Mouse (Mus musculus) macrophage (primary cell): Measurements from ENCODE around the gene Casq2. TPM values are rescaled to one million over a fixed set of nuclear protein-coding genes. Genes with fewer than 3 reads are reported as not detected.

Experiments used
- H3K27ac ChIP-seq: fragments of 350-480 bp; formaldehyde crosslinking; 2 replicates; pipeline ENCODE4 v1.9.0; 2021
- H3K36me3 ChIP-seq: fragments of 350-480 bp; formaldehyde crosslinking; 2 replicates; pipeline ENCODE4 v1.9.0; 2021; ENCODE audit errors: inconsistent target
- H3K4me3 ChIP-seq: fragments of 350-480 bp; formaldehyde crosslinking; 2 replicates; pipeline ENCODE4 v1.9.0; 2021; ENCODE audit errors: inconsistent target
- H3K79me2 ChIP-seq: fragments of 350-480 bp; formaldehyde crosslinking; 2 replicates; pipeline ENCODE4 v1.9.0; 2021; ENCODE audit errors: inconsistent target
- WGBS: methylation state at CpG from one replicate; pipeline ENCODE4 v1.1.7; 2026; ENCODE audit warnings: inconsistent platforms; ENCODE audit not compliant: missing documents; 5-methylcytosine and 5-hydroxymethylcytosine counted together
- polyA plus RNA-seq: library from polyadenylated mRNA; stranded (reverse); fragments of 250-400 nt; gene quantifications from 3 replicates; pipeline ENCODE4 v1.2.4, GENCODE M21; 2018; ENCODE audit warnings: inconsistent platforms

Casq2 gene
- polyA plus RNA-seq, 1 experiment from 2014 or later, result not detected

DNA sequence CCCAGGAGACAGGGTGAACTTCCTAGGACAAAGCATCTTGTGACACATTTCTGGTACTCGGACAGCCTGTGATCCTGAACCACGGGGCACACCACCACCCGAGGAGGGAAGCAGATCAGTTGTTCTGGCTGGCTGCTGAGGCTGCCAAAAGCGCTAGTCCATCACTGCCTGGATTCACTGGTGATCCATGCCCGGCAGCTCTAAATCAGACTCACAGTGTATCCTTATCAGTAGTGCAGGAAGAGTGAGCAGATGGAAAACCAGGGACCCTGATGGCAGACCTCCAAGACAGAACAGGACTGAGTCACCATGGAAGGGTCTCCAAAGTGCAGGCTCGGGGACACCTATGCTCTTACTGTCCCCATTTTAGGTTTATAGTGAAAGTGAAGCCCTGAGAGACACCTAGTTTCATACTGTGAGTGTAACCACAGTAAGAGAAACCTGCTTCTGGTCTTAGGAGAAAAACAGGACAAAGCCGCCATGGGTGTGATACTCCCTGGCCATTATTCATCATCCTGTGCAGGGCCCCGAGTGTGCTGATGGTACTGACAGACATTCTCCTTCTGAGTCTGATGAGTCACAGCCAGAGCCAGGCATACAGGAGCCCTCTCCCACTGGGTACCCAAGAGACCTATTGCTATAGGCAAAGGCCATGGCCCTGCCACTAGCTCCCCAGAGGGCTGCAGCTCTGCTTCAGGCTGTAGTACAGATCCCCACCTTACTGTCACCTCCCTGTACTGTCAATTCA lies 88.1 kb downstream of the Casq2 start:
- Histone ChIP-seq H3K36me3 (no peaks in the 10 kb centered on the region), H3K4me3 (no peak overlapping the region), H3K27ac (no peak overlapping the region), H3K79me2 (no peaks in the 10 kb centered on the region)
- 86% methylated on average over 8 of the region's 8 CpGs for WGBS

DNA sequence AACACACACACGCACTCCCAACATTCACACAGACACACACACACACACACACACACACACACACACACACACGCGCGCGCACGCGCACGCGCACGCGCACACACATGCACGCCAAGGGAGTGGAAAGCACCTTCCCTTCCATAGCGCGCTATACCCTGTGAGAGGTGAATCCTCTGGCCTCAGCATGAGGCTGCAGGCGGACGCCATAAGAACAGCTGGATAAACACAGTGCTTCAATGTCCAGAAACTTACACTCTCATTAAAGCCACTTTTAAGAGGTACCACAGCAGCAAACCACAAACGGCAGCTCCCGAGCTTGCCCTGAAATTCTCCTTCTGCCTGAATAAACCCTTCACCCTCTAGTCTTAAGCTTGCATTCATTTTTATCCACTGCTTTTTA lies 89.5 kb downstream of the Casq2 start:
- H3K36me3 ChIP-seq, result no peaks in the 10 kb centered on the region
- 94% methylated on average over 12 of the region's 18 CpGs for WGBS
- no peak overlapping the region for H3K4me3 ChIP-seq
- no peak overlapping the region for H3K27ac ChIP-seq
- no peaks in the 10 kb centered on the region for H3K79me2 ChIP-seq

DNA sequence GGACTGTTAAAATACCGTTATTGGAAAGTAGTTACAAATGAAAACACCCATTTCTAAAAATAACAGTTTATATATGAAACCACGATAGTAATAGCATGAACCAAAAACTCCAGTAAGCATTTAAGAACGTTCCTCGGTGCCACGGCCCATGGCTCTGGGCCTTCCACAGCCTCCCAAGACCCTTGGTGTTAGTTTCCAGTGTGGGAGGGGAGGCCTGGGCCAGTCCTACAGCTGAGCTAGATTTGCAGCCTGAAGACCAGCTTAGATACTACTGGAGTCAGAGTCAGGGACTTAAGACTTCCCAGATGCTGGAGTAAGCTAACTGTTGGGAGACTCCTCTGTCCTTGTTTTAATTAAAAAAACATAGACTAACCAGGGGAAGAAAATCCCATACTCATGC lies 89.9 kb downstream of the Casq2 start:
- WGBS, result 98% methylated on average over 5 of the region's 5 CpGs
- Histone ChIP-seq H3K79me2 (no peaks in the 10 kb centered on the region), H3K27ac (no peak overlapping the region), H3K36me3 (no peaks in the 10 kb centered on the region), H3K4me3 (no peak overlapping the region)

DNA sequence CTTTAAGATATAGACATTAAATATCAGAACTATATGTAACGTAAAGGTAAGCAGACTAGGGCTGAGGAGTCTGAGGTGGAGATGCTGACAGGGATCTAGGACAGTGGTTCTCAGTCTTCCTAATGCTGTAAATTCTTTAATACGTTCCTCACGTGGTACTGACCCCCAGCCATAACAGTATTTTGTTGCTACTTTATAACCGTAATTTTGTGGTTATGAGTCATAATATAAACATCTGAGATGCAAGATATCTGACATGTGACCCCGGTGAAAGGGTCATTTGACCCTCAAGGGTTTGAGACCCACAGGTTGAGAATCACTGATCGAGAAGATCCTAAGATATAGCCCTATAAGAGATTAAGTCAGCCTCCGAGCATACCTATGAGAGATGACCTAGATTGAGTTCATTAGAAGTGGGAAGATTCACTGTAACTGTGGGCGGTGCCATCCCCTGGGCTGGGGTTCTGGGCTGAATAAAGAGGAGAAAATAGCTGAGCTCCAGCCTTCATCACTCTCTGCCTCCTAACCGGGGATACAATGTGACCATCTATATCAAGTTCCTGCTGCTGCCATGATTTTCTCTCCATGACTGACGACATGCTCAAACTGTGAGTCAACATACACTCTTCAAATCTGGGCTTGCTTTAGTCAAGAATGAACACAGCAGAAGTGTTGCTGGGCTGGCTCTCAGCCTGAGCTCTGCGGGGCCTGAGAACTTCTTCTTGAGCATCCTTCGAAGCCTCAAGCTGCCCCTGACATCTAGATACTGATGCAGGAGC lies 91.8 kb downstream of the Casq2 start:
- Histone ChIP-seq H3K27ac (no peak overlapping the region), H3K4me3 (no peak overlapping the region), H3K79me2 (no peaks in the 10 kb centered on the region), H3K36me3 (no peaks in the 10 kb centered on the region)
- WGBS, result 93% methylated on average over 12 of the region's 12 CpGs

DNA sequence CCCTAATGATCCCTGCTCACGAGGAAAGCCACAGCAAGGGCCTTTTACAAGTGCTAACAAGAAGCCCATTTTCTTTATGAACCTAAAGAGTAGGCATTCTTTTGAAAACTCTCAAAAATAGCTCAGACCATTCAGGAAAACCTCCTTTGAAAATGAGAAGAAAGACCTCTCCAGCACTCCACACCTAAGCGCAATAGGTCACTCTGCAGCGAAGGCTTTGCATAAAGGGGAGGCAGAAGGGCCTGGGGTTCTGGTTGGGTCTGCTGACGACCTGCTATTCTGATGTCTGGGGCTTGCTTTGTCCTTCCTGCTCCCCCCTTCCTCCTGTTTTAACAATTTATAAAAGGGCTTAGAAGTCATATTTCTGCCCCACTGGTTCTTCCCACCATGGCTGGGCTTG lies 93.7 kb downstream of the Casq2 start:
- 80% methylated on average over 4 of the region's 4 CpGs for WGBS
- no peaks in the 10 kb centered on the region for H3K36me3 ChIP-seq
- H3K4me3 ChIP-seq, result no peak overlapping the region
- no peaks in the 10 kb centered on the region for H3K79me2 ChIP-seq
- no peak overlapping the region for H3K27ac ChIP-seq

DNA sequence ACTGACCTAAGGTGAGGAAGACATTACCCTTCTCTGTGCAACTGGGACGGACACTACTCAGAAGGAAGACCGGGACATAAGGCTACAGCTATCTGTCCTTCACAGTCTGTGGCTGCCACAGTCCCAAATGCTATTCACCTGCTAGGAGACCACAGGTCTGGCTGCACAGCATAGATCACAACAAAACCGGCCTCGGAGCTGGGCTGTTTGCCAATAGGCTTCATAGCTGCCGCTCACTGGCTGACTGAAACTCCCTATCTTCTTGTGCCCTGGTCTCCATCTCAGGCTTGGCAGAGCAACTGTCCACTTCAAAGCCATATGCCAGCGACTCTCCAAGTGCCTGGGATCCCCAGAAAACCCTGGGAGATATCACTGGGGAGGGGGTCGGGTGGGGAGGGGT lies 94.5 kb downstream of the Casq2 start:
- WGBS, result 89% methylated on average over 7 of the region's 7 CpGs
- H3K27ac ChIP-seq, result no peak overlapping the region

DNA sequence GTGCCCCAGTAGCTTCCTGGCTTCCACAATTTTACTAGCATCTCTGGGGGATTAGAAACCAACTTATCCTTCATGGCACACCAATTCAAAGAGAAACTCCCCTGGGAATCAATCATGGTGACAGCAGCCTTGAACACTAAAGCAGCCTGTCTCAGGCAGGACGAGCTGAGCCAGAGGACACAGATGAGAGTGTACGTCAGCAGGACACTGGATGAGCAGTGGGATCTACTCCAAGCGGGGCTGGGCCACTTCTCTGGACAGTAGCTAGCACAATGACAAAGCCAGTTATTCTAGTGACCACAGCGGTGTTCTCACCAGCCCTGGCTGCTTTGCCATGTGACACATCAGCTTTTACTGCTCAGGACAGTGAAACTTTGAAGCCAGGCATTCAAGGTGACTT lies 95.0 kb downstream of the Casq2 start:
- no peaks in the 10 kb centered on the region for H3K36me3 ChIP-seq
- H3K27ac ChIP-seq, result no peak overlapping the region
- no peaks in the 10 kb centered on the region for H3K79me2 ChIP-seq
- H3K4me3 ChIP-seq, result no peak overlapping the region
- 93% methylated on average over 4 of the region's 4 CpGs for WGBS

More for the DNA sequence above, 94.5 kb downstream of the Casq2 start:
- Histone ChIP-seq H3K79me2 (no peaks in the 10 kb centered on the region), H3K4me3 (no peak overlapping the region), H3K36me3 (no peaks in the 10 kb centered on the region)

DNA sequence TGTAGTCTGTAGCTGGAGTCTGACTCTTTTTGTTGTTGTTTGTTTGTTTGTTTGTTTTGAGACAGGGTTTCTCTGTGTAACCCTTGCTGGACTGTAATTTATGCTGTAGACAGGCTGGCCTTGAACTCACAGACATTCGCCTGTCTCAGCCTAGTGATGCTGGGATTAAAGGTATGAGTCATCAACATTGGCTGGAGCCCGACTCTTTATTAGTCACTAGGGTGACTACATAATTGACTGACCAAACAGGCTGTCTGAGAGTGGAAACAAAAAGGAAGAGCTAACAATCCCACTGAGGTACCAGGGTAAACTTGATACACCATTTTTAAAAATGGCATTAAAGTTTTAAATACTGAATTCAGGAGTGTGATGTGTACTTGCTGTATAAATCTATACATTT lies 96.4 kb downstream of the Casq2 start:
- Histone ChIP-seq H3K27ac (no peak overlapping the region), H3K36me3 (no peaks in the 10 kb centered on the region), H3K79me2 (no peaks in the 10 kb centered on the region), H3K4me3 (no peak overlapping the region)
- WGBS, result 82% methylated on average over 2 of the region's 2 CpGs

DNA sequence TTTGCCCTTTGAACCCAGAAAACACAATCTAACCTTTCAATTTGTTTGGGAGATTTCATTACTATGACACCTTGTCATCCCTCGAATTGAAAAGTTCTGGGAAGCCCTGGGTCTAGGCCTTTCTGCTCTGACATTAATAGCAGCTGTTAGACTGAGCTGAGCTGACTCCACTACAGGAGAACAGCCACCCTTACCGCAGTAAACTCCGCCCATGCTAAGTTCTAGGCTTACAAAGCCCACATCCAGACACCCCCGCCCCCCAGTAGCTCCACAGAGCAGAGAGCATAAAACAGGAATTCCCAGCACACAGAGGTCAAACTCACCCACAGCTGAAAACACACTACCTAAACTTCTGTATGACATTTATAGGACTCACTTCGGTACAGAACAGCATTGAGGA lies 98.5 kb downstream of the Casq2 start:
- H3K27ac ChIP-seq, result no peak overlapping the region
- H3K36me3 ChIP-seq, result no peaks in the 10 kb centered on the region
- WGBS, result 92% methylated on average over 5 of the region's 5 CpGs
- no peak overlapping the region for H3K4me3 ChIP-seq
- H3K79me2 ChIP-seq, result no peaks in the 10 kb centered on the region

DNA sequence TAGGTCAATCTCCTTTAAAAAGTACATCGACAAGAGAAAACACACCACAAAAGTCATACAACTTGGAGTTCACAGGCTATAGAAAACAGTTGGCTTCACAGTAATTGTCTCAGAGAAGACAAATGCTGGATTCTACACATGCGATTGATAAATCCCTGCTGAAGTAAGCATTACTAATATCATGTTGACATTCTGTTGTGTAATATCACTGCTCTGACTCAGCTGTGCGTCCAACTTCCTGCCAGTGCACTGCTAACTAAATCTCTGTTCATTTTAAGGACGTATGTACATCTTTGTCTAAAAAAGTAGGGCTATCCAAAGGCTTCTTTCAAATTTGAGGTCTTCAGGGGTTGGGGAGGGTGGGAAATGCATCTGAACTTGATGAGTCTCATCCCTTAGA lies 101.2 kb downstream of the Casq2 start:
- no peak overlapping the region for H3K27ac ChIP-seq
- H3K4me3 ChIP-seq, result no peak overlapping the region
- H3K79me2 ChIP-seq, result no peaks in the 10 kb centered on the region
- H3K36me3 ChIP-seq, result no peaks in the 10 kb centered on the region
- WGBS, result 70% methylated on average over 4 of the region's 4 CpGs

DNA sequence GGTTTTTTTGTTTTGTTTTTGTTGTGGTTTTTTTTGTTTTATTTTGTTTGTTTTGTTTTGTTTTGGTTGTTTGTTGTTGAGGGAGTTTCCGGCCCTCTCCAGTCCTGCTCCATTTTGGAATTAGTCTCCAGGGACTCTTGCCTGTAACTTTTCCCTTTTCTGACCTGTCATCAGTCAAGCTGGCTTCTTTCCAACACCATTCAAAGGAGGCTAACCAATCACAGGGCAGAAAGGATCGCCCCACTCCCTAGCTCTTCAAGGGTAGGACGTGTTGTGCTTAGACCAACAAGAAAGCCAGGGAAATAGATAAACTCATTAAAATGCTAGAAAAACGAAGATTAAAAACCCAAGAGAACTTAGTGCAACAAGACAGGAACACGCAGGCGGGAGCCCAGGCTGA lies 102.8 kb downstream of the Casq2 start:
- Histone ChIP-seq H3K36me3 (no peaks in the 10 kb centered on the region), H3K27ac (no peak overlapping the region), H3K4me3 (no peak overlapping the region), H3K79me2 (no peaks in the 10 kb centered on the region)
- WGBS, result 88% methylated on average over 6 of the region's 6 CpGs

DNA sequence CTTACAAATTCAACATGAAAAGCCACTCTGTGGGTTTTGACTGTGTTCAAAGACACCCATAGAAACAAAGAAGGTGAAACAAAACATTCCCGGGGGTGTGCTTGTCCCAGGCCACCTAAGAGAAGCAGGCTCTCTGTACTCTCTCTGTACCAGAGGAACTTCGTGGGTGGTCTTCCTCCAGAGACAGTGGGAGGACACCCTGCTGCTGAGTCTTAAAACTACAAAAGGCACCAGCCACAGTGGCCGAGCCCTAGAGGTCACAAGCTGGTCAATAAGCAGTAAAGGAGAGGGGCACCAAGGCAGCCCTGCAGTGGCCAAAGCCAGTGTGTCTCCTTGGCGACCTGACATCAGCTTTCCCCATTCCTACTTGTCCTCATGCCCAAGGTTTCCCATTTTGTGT lies 103.8 kb downstream of the Casq2 start:
- H3K79me2 ChIP-seq, result no peaks in the 10 kb centered on the region
- H3K36me3 ChIP-seq, result no peaks in the 10 kb centered on the region
- WGBS, result 95% methylated on average over 4 of the region's 4 CpGs
- H3K4me3 ChIP-seq, result no peak overlapping the region
- H3K27ac ChIP-seq, result no peak overlapping the region

DNA sequence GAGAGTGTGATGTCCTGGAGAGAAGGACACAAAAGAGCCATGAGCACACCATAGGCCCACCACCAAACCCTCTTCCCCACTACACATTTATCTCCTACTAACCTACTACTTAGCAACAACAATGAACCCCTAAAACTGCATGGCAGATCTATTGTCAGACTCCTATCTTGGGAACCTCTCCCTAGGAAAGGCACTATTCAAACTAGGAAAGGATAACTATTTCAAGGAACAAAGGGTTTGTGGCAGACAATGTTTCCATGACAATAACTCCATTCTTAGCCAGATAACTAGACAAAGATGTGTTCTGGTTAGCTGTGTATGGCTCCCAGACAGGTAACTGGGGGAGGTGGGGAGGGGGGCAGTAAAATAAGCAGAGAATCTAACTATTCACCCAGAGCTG lies 104.4 kb downstream of the Casq2 start:
- no peak overlapping the region for H3K27ac ChIP-seq
- H3K36me3 ChIP-seq, result no peaks in the 10 kb centered on the region
- no peaks in the 10 kb centered on the region for H3K79me2 ChIP-seq
- no peak overlapping the region for H3K4me3 ChIP-seq

DNA sequence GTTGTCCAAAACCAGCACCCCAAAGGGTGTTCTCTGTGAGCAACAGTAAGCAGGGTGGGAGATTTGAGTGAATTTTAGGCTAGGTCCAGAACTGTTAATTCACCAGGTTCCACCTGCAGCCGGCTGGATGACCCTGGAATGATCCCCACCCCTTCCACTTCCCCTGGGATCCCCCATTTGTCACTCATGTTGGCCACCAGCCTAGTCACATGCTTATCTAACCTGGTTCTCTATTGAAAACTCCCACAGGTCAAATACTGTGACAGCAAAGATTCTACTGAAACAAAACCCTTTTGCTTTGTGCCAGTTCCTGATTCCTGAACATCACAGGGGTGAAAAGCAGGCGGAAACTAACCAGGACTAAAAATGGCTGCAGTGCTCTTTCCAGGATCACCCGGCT lies 105.4 kb downstream of the Casq2 start:
- Histone ChIP-seq H3K36me3 (no peaks in the 10 kb centered on the region), H3K79me2 (no peaks in the 10 kb centered on the region), H3K27ac (no peak overlapping the region), H3K4me3 (no peak overlapping the region)
- WGBS, result 90% methylated on average over 3 of the region's 3 CpGs

DNA sequence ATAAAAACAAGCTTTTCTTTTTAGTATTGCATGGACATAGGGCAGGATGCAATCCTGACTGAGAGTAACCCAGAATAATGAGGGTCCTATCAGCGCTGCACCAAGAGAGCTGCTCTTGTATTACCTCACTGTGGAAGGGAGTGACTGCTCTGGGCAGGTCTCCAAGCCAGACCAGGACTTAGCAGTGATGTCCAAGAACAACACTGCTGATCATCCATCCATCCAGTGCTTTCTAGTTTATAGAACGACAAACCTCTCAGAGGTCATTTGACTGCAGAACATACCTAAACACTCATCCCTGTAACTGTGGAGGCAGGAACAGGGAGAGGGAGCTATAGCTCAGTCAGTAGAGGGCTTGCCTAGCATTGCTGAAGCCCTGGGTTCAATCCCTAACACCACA lies 106.4 kb downstream of the Casq2 start:
- no peaks in the 10 kb centered on the region for H3K36me3 ChIP-seq
- no peak overlapping the region for H3K27ac ChIP-seq
- H3K4me3 ChIP-seq, result no peak overlapping the region
- WGBS, result 89% methylated on average over 2 of the region's 2 CpGs
- no peaks in the 10 kb centered on the region for H3K79me2 ChIP-seq
